Mouse (Mus musculus): ENCODE measurements around the gene Olfr1383.
"Not testable (repeated sequence)": the region's sequence is repeated elsewhere in the genome, so short reads cannot be mapped to it uniquely, and the experiment has no call there.

DNA sequence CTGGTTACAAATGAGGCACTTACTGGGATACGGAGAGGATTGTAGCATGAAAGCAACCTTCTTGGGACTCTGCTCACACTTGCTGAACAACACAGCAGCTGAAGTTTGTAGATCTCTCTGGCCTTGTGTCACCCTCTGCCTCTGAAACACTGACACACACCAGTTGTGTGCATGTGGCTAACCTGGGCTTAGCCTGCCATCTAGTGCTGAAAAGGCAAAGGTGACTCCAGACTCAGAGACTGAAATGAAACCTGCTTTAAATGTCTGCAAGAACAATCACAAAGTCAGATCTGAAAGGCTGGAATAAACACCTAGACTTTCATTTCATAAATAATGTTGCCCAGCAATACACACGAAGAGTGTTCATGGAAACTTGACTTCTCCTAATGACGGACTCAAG, 34.6 kb downstream of the Olfr1383 start:
- TF ChIP-seq CTCF (IDR thresholded peaks at IDR 0.05; ENCODE audit: extremely low read depth, insufficient read length, insufficient replicate concordance, low read depth, low read length); POLR2A (IDR thresholded peaks at IDR 0.05; ENCODE audit: low read depth, low read length): not testable (repeated sequence)

Measured in small intestine, adult 2 months (tissue).